Mouse (Mus musculus): ENCODE data around the gene Swt1. TPM values are rescaled to one million over a fixed set of nuclear protein-coding genes. Genes with fewer than 3 reads are reported as not detected.

The Swt1 gene
- total RNA-seq, 2 experiments from 2014 or later = 10.5 to 15.2 TPM

DNA sequence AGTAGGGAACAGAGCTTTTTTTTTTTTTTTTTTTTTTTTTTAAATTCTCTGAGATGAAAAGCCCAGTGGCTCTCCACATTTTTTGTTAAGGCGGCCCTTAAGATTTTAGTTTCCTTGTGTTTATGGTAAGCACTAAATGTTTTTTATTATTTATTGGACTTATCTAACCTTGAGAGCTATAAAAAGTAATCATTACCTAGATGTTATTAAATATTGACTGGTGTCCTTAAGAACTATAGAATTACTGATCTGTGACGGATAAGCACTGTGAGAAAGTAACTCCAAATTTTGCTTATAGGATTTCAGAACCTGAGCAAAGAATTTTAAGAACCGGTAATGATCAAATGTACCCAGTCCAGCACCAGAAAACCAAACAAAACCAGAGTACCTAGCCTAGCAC is 95.4 kb downstream of the Swt1 start:
- no peak for DNase-seq (ENCODE audit: low spot score in 2 of 2)
- intact Hi-C loops (cut with DNase I) = no loop called here

DNA sequence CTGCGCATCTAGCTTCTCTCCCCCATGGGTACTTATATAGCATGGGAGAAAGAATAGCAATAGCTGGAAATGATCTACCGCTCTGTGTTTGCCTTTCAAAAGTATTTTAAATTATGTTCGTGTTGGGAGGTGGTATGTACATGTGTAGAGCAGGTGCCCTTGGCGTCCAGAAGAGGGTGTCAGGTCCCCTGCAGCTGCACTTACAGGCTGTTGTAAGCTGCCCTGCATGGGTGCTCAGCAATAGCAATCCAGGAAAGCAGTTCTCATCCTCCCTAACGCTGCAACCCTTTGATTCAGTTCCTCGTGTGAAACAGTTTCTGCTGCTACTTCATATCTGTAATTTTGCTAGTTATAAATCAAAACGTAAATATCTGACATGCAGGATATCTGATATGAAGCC is 98.7 kb downstream of the Swt1 start:
- intact Hi-C loops (cut with DNase I) = no loop called here
- no peak for DNase-seq (ENCODE audit: low spot score in 2 of 2)

DNA sequence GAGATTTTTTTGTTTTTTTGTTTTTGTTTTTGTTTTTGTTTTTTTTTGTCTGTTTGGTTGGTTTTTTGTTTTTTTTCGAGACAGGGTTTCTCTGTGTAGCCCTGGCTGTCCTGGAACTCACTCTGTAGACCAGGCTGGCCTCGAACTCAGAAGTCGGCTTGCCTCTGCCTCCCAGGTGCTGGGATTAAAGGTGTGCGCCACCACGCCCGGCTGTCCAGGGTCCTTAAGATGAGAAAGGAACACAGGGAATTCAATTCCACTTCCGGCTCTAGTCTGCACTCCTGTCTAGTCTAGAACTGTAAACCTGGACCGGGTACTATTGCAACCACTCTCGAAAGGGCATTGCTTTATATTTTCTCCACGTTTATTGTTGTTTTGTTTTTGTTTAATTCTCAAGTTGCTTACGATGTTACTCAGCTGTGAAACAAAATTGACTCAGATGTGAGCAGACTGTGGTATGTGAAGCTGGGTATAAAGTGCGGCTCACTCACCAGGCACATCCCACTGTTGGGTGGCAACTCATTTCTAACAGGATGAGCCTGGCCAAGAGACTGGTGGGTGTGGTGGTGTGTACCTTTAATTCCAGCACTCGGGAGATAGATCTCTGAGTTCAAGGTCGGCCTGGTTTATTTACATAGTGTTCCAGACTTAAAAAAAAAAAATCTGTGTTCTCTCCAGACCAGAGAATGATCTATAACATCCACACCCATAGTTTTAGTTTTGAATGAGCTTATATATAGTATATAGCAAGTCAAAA is 99.7 kb downstream of the Swt1 start:
- intact Hi-C loops (cut with DNase I) = no loop called here
- no peak for DNase-seq (ENCODE audit: low spot score in 2 of 2)

DNA sequence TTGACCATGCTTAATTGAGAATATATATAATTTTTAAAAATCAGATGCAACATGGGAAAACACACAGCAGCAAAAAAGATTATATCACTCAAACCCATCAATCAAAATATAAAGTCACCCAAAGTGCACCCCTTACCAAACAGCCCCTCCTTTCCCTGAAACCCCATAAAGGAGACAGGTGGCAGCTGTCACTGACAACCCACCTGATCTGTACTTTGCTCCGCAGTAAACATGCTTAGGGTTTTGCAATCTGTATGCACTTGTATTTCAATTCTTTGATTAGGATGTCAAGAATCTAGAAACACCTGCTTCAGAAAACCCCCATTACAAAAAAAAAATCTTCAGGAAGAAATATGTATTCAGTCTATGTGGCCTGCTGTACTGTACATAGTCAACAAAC is 102.9 kb downstream of the Swt1 start:
- no peak for DNase-seq (ENCODE audit: low spot score in 2 of 2)
- intact Hi-C loops (cut with DNase I) = no loop called here

DNA sequence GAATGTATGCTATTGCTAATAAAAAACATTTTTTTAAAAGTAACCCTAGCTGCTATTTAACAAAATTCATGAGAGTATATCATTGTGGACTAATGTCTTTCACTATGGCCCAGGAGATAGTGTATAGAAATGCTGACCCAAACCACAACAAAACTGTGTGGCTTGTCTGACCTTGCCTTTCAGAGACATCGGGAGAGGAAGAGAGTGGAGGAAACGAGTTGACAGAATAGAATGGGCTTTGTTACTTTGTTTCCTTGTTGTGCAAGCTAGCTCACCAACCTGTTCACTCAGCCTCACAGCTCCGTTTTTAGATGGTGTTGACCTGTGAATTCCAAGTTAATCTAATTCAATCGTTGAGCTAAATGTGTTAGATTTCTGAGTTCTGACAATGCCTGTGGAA is 107.8 kb downstream of the Swt1 start:
- no peak for DNase-seq (ENCODE audit: low spot score in 2 of 2)
- intact Hi-C loops (cut with DNase I) = no loop called here

DNA sequence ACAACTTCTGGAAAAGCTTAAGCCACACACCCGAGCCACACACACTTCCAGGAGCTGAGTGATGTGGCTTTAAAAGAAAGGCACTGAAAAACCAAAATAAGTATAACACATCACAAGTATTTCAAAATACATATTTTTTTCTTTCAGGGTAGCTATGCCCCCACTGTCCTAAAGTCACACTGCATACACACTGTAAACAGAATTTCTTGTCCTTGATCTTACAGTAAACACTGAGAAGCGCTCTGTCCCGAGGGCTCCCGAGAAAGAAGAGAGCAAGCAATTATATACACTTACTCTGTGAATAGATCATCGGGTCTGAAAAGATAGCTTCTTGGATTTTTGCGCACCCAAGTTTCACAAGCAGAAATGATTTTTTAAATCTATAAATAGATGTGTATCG is 109.0 kb downstream of the Swt1 start:
- intact Hi-C loops (cut with DNase I) = no loop called here
- no peak for DNase-seq (ENCODE audit: low spot score in 2 of 2)

Small RNAs within 50 kb of the gene (microRNA-seq; reads per million reads assigned to microRNA genes)
- gene Mir7682 = not detected

Other genes starting within 250 kb of the Swt1 start
- gene Gm47985, start 245.9 kb downstream of the Swt1 start, total RNA-seq (2021) = not detected
- not detected for gene Gm8947, start 236.1 kb downstream of the Swt1 start, total RNA-seq (2021)
- not detected for gene Gm47995, start 230.0 kb downstream of the Swt1 start, total RNA-seq (2021)
- gene 3110040M04Rik, start 224.3 kb downstream of the Swt1 start, total RNA-seq (2021) = not detected
- gene Gm47996, start 218.3 kb downstream of the Swt1 start, total RNA-seq (2021) = not detected
- 100 to 1,000 TPM; 123 to 135 TPM for gene Ivns1abp, start 84.0 kb downstream of the Swt1 start, total RNA-seq (2021)
- gene Trmt1l, start 87 bp upstream of the Swt1 start, total RNA-seq (2021) = 10 to 100 TPM; 24.1 to 33.0 TPM
- gene Rnf2, start 72.5 kb upstream of the Swt1 start, total RNA-seq (2021) = 10 to 100 TPM; 29.5 to 34.9 TPM
- 1 to 10 TPM; 2.5 to 2.8 TPM for gene Fam129a, start 142.7 kb upstream of the Swt1 start, total RNA-seq (2021)

All from left cerebral cortex, postnatal 36 days (tissue).